Mouse (Mus musculus): ENCODE measurements around the gene Pip4p1.

Pip4p1 gene

GRCm38 (mm10) chr14:50892091-50892490, 38.6 kb downstream of the Pip4p1 start:
- no peak for DNase-seq

- no peak for DNase-seq
Measured at GRCm38 (mm10) chr14:50891621-50892020, 39.0 kb downstream of the Pip4p1 start.

- DNase-seq = no peak
Measured at GRCm38 (mm10) chr14:50876236-50876950, 54.3 kb downstream of the Pip4p1 start.
